Mouse (Mus musculus) T-helper 2 cell (primary cell): ENCODE data around the gene Anapc4.

Source experiments
- in situ Hi-C: fragments of 300-600 bp; cut with MboI, MseI; formaldehyde crosslinking; loops from one replicate; pipeline ENCODE4 v1.15.1; 2025; ENCODE audit warnings: high pct_unique_total_duplicates

Gene Anapc4

GRCm38 (mm10) chr5:52833761-52834274 is at the start of gene Anapc4:
Gene Anapc4 (plus strand): TSS chr5:52834012.
- in situ Hi-C loops = no loop called here

- in situ Hi-C loops = loop anchor here (10.0 kb wide), 1 partner anchor 642 kb away; no protein-coding TSS in a partner anchor
Observed at GRCm38 (mm10) chr5:52786556-52787322, 47.1 kb upstream of the Anapc4 start.

GRCm38 (mm10) chr5:52793230-52793629 is 40.6 kb upstream of the Anapc4 start:
- in situ Hi-C loops = no loop called here

GRCm38 (mm10) chr5:52794109-52794508 is 39.7 kb upstream of the Anapc4 start:
- in situ Hi-C loops = no loop called here

DNA sequence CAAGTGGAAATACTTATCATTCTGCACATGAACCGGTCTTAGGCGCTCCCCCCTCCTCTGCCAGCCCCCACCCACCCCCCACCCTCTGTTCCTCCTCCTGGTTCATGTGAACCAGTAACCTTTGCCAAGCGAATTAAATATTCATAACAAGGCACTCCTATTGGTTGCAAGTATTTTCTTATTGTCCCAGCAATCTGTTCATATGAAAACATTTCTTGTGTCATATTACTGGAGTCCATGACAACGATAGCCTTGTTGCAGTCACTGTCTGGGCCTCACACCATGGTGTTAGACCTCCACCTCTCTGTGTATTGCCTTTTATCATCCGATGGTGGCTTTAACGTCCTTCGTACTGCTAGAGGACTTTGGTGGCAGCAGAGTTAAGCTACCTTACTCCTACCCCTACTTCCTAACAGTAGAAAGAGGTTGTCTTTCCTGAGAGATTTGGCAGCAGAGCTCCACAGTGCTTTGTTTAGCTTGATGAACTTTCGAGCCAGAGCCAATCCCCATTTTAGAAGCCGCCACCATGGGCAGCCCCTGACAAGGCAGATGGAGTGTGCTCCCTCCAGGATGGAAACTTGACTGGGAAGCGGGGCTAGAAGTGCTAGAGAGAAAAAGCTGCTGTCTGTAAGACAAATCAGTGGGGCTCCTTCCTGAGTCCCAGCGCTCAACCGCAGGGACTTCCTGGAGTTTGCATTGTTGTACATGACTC is 34.4 kb upstream of the Anapc4 start:
- in situ Hi-C loops = no loop called here

GRCm38 (mm10) chr5:52805801-52806200 is 28.0 kb upstream of the Anapc4 start:
- in situ Hi-C loops = no loop called here

DNA sequence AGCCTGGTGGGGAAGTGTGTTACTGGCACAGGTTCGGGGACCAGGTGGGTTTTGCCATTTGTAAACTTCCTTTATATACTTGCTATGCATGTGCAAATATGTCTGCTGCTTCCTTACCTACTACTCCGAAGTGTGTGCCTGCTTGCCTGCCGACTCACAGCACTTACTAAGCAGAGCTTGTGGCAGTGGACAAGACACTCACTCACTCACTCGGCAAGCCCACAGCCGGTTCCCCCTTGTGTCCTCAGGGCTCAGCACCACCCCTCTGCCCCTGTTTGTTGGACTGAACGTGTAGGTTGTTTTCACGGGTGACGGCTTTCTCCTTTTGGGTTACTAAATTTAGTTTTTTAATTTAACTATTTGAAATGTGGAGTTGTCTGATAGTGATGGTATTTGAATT is 27.5 kb upstream of the Anapc4 start:
- in situ Hi-C loops = no loop called here

- in situ Hi-C loops = no loop called here
Observed at GRCm38 (mm10) chr5:52807030-52807429, 26.8 kb upstream of the Anapc4 start.

- in situ Hi-C loops = no loop called here
Observed at GRCm38 (mm10) chr5:52810446-52810845, 23.4 kb upstream of the Anapc4 start.

DNA sequence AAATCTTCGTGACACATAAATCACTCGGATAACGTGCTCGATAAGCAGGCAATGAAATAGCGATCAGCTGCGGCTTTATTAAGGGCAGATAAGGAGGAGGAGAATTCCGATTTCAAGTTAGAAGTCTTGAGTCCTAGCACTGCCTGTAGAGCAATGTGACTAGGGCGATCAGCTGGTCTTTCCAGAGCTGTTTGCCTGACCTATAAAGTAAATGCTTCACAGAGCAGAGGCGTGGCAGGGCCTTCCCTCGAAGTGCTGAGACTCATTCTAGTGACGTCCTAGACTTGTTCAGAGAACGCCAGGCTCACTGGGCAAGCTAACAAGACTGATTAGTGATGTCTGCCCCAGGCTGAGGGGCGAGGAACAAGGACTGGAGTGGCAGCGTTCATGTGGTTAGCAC is 22.8 kb upstream of the Anapc4 start:
- in situ Hi-C loops = no loop called here

DNA sequence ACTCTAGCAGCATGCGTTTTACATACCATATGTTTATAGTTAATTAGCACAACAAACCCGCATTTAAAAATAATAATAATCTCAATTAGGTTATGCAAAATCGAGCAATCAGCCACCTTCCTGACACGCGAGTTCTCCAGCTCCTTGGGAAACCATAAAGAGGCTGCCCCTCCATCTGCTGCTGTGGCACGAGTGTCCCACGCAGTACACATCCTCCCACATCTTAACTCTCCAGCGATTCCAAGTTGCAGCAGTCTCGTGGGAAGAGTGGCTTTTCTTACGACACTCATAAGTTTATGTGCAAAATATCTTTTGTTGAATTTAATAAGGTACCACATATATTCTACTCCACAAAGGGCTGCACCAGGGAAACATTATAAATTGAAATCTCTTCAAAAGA is 21.4 kb upstream of the Anapc4 start:
- in situ Hi-C loops = no loop called here

DNA sequence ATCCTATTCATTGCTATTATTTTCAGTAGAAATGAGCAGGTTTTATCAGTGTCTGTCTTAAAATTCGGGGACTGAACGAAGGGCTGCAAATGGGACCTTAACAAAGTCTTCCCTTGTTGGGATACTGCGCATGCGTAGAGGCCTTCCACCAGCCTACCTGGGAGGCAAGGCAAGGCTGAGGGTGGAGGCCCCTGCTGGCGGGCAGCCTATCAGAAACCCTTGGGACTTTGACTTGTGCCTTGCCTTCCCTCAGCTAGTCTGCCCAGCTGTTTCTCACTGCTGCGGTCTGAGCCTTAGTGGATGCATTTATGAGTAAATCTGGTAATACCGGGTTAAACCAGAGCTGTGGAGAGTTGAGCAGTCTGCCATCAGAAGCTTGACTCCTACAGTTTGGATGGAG is 20.5 kb upstream of the Anapc4 start:
- in situ Hi-C loops = no loop called here

- in situ Hi-C loops = no loop called here
Observed at GRCm38 (mm10) chr5:52818676-52819075, 15.1 kb upstream of the Anapc4 start.

- in situ Hi-C loops = no loop called here
Observed at GRCm38 (mm10) chr5:52821691-52822090, 12.1 kb upstream of the Anapc4 start.

- in situ Hi-C loops = no loop called here
Observed at GRCm38 (mm10) chr5:52827923-52828322, 5.9 kb upstream of the Anapc4 start.

GRCm38 (mm10) chr5:52833005-52833404 is 807 bp upstream of the Anapc4 start:
- in situ Hi-C loops = no loop called here

GRCm38 (mm10) chr5:52834386-52834785 is 574 bp downstream of the Anapc4 start:
- in situ Hi-C loops = no loop called here

DNA sequence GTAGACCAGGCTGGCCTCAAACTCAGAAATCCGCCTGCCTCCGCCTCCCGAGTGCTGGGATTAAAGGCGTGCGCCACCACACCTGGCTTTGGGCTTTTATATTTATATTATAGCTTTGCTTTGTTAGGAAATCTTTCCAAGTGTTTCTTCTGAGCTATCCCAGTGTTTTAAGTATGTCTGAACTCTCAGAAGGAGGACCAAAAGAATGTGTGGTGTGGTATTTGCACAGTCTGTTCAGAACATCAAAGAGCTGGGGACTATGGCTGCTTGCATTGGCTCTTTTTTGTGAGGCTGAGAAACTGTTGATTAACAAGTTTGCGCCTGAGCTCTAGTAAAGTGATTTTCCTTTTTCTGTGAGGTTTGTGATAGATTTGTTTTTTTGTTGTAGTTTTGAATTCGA is 10.5 kb downstream of the Anapc4 start:
- in situ Hi-C loops = no loop called here

DNA sequence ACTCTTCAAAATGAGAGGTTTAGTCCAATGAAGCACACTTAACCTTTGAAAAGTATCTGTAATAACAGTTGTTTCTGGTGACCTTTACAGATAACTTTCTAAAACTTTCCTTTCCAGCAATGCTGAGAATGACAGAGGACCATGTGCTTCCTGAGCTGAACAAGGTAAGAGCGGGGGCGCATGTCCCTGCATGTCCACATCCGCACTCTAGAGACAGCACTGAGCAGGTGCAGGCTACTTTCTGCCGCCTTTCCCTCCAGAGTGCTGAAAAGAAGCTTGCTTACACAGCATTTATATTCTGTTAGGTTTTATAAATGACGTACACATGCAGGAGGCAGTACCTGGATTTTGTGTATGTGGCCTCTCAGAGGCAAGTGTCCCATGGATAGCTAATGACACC is 21.9 kb downstream of the Anapc4 start:
- in situ Hi-C loops = no loop called here

DNA sequence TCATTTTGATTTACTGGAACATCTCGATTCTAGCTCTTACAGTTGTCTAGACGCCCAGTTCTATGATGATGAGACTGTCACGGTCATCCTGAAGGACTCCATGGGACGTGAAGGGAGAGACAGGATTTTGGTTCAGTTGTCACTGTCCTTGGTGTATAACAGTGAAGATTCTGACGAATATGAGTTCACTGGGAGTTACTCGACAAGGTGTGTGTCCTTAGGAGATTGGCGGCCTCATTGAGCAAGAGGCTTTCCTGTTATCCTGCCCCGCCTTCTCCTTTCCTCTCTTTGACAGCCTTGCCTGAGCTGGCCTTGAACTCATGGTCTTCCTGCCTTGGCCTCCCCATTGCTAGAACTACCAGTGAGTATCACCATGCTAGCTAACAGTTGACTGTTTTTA is 30.6 kb downstream of the Anapc4 start:
- in situ Hi-C loops = no loop called here

- in situ Hi-C loops = no loop called here
Observed at GRCm38 (mm10) chr5:52865825-52866224, 32.0 kb downstream of the Anapc4 start.

DNA sequence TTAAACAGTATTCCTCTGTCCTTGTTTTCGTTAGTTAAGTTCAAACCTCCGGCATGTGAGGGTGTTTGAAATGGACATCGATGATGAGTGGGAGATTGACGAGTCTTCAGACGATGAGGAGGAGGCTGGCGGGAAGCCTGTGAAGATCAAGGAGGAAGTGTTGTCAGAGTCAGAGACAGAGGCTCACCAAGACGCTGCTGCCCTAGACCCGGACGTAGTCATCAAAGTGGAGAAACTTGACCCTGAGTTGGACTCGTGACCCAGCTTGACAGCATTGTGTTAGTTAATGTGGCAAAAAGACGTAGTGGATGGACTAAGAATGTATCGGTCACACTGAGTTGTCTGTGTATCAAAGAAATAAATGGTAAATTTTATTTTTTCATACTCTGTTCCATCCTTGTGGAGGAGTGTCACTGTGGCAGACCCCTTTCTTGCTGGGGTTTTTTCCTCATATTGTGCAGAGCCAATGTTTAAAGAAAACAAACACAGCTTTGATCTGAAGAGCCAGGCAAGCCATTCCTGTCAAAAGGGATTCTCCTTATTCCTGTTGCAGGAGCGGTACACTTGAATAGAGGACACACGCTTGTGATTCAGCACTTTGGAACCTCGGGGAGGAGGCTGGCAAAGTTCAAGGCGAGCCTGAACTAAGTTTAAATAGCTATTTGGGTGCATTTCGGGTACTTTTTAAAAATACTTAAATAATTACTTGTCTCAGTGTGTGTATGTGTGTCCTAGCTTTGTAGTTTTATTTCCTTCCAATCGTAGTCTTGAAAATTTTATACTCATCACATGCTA is 32.7 kb downstream of the Anapc4 start:
- in situ Hi-C loops = no loop called here
